Mouse (Mus musculus) CD8-positive naive resting alpha-beta T cell, adult 2 months (primary cell): ENCODE results near the gene B4galnt3.
"Not testable (repeated sequence)": the region's sequence is repeated elsewhere in the genome, so short reads cannot be mapped to it uniquely, and the experiment has no call there.

ENCODE experiments used
- DNase-seq, 2 experiments: peaks; one replicate each; pipeline ENCODE4 v3.0.0; 2022; ENCODE audit warnings: low read depth in 2 of 2, low spot score in 2 of 2

B4galnt3 gene

DNA sequence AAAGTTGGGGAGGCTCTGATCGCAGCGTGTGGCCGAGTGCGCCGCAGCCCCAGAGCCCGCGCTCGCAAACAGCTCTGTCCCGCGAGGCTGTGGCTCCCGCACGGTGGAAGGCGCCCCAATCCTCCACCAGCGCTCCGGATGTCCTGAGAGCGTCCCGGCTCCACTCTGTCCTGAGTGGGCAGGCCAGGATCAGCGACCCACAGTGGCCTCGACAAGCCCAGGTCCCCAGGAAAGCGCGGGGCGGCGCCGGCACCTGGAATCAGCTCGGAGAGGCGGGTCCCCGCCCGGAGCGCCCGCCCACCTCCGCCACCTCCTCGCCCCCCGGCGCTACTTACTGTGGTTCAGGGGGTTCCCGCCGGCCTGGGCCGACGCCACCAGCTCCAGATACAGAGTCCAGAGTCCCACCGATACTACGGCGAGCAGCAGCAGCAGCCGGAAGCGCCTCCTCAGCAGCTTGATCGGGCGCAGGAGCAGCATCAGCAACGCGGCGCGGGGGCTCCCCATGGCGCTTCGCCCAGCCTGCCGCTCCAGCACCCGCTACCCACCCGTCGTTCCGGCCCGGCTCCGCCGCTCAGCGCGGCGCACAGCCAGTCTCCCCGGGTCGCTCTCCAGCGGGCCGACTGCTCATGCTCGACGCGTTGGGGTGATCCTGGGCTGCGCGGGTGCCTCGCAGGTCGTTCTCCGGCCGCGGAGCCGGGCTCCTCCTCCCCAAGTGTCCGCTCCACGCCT lies at the start of gene B4galnt3, which contains the start of gene D330020A13Rik:
TSS of gene B4galnt3 (minus strand) at position 504 of the 729 bp plus-strand sequence.
TSS of gene D330020A13Rik (plus strand) at position 309 of the 729 bp plus-strand sequence.
- peak; percentile 31 to 41 for DNase-seq

DNA sequence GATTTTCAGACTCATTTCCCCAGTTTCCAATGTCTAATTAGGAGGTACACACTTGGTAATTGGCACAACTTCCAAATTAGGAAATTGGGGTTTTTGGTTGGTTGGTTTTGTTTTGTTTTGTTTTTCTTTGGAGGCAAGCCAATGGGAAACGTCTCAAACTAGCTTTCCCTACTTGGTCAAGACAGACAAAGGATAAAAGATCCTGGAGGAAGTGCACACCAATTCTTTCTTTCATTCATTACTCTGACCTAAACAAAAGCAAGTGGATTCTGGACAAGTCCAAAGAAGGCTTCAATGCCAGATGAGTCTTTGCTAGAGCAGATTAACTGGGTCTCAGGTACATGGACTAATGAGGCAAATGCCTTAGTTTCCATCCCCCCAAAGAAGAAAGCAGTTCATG lies 49.6 kb upstream of the B4galnt3 start:
- DNase-seq = no peak

GRCm38 (mm10) chr6:120332351-120332750 lies 38.0 kb upstream of the B4galnt3 start:
- DNase-seq = no peak

DNA sequence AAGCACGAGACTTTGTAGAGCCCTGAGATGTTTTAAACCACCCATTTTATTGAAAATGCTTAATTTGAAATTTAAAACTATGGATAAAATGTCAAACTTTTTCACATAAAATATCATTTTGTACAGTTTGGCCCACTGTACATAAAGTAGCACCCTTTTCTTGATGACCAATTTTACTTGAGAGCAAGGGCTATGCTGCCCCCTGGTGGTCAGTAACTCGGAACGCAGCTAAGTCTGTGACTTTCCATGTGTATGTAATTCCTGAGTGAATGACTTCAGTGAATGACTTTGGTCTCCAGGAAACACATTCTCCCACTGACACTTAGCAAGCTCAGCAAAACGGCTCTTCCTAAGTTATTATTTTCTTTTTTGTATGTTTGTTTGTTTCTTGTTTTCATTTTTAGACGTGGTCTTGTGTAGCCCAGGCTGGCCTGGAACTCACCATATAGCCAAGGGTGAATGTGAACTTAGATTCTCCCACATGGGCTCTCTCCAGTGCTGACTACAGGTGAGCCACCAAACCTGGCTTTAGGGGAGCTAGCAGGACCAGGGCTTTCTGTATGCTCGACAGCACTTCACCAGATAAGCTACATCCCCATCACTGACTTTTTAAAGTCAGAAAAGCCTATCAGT lies 30.1 kb upstream of the B4galnt3 start:
- peak; percentile 43 to 60 for DNase-seq

GRCm38 (mm10) chr6:120320369-120320768 lies 26.0 kb upstream of the B4galnt3 start:
- DNase-seq = no peak

- DNase-seq = no peak
Observed at GRCm38 (mm10) chr6:120319129-120319528, 24.8 kb upstream of the B4galnt3 start.

DNA sequence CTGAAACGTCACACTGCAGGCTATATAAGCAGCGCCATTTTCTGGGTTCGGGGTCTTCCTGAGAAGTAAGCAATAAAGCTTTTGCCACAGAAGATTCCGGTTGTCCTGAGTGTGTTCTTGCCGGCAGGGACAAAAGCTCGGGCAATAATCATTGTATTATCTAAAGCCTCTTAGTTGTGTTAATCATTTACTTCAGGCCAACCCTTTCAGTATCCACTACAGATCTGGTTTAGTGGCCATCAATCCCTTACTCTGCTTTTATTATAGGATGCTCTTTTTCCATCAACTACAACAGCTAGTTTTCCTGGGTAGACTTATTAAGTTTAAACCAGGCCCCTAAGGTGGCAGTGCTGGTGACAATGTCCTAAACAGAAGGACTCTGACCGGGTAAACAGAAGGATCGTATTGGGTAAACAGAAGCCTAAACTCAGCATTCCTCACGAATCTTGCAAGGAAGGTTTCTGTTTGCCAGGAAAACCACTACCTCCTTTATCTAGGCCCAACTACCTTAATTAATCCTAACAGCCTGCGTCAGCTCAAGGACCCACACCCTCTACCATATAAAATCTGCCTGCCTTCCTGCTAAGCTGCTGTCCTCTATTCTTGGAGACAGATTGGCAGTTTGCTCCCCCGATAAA lies 24.1 kb upstream of the B4galnt3 start:
- no peak for DNase-seq

DNA sequence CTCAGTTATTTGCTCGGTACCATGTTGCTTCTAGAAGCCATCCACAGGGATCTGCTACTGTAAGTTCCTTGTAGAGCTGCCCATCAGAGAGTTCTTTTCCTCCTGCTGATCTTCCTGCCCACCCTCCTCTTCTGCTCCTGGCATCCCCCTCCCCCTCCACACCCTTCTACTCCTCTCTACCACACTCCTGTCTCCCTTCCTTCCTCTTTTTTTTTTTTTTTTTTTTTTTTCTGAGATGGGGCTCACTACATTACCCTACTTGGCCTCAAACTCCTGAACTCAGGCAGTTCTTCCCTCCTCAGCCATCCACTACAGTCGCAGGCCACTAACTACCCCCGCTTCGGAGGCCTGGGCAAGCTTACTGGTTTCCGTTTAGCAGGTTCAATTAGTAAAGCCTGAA lies 18.1 kb upstream of the B4galnt3 start:
- no peak for DNase-seq

DNA sequence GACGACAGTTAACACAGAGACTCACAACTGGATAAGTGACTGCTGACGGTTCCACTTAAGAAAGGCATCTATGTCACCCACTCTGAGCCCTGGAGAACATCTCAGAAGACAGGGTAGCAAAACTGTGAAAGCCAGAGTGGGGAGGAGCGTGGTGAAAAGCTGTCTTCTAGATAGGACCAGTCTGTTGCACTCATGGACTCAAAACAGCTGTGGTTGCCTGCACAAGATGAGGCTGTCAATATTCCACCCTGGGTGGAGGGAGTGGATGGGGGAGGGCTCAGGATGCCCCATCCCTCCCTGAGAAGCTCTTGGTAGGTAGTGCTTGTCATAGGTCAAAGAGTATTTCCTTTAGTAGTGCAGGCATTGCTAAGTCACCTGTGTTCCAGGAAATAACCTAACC lies 15.4 kb upstream of the B4galnt3 start:
- DNase-seq = no peak

GRCm38 (mm10) chr6:120309338-120309737 lies 15.0 kb upstream of the B4galnt3 start:
- DNase-seq = no peak

DNA sequence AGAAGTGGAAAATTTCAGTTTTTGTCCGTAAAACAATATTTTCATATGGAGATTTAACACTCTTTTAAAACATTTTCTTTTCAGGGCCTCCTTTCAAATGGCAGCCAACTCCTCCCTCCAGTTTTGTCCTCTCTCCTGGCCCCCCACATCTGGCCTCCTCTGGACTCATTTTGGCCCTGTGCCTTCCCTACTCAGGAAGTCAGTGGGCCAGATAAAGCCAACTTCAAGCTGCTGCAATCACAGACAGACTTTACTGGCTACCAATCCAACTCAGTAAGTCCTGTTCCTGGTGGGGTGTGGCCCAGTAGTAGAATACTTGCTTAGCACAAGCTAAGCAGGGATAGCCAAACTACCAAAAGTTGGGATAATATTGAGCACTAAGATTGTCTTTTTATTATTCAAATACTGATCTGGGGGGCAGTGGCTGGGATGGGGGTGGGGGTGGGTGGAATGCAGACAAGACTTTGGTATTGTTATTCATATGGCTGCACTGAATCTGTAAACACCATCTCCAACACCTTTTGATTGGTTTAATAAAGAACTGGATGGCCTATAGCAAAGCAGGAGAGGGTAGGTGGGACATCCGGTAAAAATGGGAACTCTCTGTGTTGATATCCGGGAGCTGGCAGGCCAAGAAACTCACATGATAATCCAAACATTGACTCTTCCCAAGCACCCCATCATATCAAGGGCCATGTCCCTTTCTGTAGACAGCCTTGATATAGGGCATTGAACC lies 12.7 kb upstream of the B4galnt3 start:
- no peak for DNase-seq

GRCm38 (mm10) chr6:120302755-120303316 lies 8.5 kb upstream of the B4galnt3 start:
- no peak for DNase-seq

DNA sequence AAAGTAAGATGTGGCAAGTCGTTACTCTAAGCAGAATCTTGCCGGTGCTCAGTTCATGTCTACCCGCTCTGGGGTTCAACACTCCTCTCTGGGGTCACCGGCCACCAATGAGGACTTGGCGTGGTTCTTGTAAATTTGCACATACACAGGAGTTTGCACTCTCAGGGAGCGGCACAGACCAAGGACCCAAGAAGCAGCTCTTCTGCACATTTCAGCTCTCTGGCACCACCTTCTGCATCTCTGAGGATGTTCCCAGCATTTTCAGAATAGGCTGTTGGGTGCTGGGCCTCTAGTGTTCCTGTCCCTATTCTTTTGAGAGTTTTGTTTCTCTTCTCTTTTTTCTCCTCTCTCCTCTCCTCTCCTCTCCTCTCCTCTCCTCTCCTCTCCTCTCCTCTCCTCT lies 6.8 kb upstream of the B4galnt3 start:
- DNase-seq = peak in 1 of 2 experiments; percentile 10

- DNase-seq = not testable (repeated sequence)
Observed at GRCm38 (mm10) chr6:120296589-120296988, 2.2 kb upstream of the B4galnt3 start.

- peak; percentile 9 to 39 for DNase-seq
Observed at GRCm38 (mm10) chr6:120294785-120295133, 400 bp upstream of the B4galnt3 start.

DNA sequence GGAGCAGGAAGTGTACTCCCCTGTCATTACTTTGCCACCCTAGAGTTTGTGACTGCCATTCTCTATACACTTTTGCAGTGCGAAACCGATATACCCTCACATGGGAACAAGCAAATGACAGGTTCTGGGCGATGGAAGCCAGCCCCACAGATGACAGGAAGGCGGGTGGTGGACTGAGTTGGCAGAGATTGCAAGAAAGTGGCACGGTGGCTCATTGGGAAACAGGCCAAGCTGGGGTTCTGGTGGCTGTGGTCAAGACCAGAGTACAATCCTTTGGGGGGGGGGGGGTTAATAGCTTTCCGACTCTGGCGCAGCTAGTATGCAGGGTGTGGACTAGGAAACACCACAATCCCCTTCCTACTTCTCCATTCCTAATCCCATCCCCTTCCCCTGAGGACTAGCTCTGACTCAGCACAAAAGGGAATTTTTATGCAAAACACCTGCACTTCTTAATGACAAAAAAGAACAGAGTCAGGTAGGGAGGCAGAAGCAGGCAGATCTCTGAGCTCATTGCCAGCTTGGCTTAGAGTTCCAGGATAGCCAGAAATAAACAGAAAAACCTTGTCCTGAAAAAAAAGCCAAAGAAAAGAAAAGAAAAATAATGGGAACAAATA lies 2.9 kb downstream of the B4galnt3 start:
- no peak for DNase-seq

DNA sequence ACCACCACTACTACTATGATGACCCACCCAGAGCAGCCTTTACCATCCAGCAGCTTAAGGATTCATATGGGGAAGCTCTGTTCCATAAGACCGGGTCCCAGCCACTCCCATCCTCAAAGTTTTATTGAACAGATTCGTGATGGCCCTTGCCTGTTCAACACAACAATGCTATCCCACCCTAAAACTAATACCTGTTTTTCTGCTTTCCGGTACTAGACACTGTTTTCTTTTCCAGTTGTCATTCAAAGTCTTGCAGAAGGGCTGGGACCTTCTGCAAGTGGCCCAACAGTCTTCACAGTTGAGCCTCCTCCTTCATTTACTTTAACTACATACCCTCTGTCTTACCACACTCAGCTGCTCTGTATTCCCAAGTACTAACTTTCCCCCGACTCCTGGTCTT lies 4.9 kb downstream of the B4galnt3 start:
- DNase-seq = no peak

- no peak for DNase-seq
Observed at GRCm38 (mm10) chr6:120288541-120288940, 5.8 kb downstream of the B4galnt3 start.

GRCm38 (mm10) chr6:120287279-120287678 lies 7.1 kb downstream of the B4galnt3 start:
- DNase-seq = no peak

GRCm38 (mm10) chr6:120276874-120277449 lies 17.4 kb downstream of the B4galnt3 start:
- DNase-seq = no peak
